Mouse (Mus musculus): ENCODE measurements around the gene Frat1. TPM values are rescaled to one million over a fixed set of nuclear protein-coding genes. Genes with fewer than 3 reads are reported as not detected.

Frat1 gene
- total and polyA plus RNA-seq, 2 experiments from 2014 or later, result 33.0 to 34.3 TPM

DNA sequence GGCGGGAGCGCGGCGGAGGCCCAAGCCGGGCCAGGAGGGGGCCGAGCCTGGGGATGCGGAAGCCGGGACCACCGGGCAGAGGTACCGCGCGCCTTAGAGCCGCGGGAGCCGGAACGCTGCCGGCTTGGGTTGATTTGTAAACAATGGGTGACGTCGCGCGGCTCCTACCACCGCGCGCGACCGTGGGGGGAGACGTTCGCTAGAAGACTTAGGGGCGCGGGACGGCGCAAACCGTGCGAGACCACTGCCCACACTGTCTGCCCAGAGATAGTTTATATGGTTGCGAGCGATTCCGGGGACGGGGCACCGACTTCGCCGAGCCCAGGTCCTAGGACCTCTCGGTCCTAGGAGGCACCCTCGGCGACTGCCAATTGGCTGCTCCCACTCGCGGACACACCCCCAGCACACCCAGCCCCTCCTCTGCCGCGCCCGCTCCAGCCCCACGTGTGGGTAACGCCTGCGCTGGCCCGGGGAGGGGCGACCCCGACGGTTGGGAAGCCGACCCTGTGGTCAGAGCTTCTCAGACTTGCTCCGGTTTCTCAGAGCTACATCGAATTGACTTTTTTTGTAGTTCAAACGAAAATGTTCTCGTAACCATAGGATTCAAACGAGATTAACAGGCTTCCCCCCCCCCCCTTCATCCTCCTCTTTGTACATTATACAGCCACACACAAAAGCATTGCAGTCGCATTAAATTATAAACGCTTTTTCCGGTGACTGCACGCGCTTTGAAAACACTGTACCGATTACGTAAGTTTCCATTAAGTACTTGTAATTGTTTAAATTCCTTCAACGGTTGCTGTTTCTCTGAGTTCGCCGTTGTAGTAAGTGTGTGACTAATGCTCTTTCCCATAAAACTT is 18.5 kb downstream of the Frat1 start, which contains the start of gene Frat2:
Gene Frat2 (minus strand): TSS at position 141 of the 860 bp plus-strand sequence.
- Histone ChIP-seq H3K9me3 (ENCODE audit: low read length) (no peaks in the 10 kb centered on the region), H3K36me3 (ENCODE audit: insufficient read depth, low read length) (no peaks in the 10 kb centered on the region), H3K9ac (replicated peaks; ENCODE audit: low read length, poor library complexity, severe bottlenecking) (peak within 1 kb of the TSS; percentile 66), H3K27me3 (ENCODE audit: insufficient read depth, low read length) (no peaks in the 10 kb centered on the region), H3K4me1 (ENCODE audit: insufficient read depth, low read length) (no peaks in the 10 kb centered on the region), H3K4me3 (ENCODE audit: low read depth, low read length) (peak within 1 kb of the TSS; percentile 67), H3K4me2 (ENCODE audit: low read depth, low read length, poor library complexity, severe bottlenecking) (peak within 1 kb of the TSS; percentile 95), H3K27ac (ENCODE audit: low read depth, low read length) (peak within 1 kb of the TSS; percentile 85)
- no peak for TF ChIP-seq CTCF (IDR thresholded peaks at IDR 0.05)
- under 1% methylated on average over 66 of the region's 72 CpGs for WGBS
- DNase-seq (ENCODE audit: low spot score) (peak; percentile 90), ATAC-seq (ENCODE audit: low FRiP score) (peak; percentile 93)

DNA sequence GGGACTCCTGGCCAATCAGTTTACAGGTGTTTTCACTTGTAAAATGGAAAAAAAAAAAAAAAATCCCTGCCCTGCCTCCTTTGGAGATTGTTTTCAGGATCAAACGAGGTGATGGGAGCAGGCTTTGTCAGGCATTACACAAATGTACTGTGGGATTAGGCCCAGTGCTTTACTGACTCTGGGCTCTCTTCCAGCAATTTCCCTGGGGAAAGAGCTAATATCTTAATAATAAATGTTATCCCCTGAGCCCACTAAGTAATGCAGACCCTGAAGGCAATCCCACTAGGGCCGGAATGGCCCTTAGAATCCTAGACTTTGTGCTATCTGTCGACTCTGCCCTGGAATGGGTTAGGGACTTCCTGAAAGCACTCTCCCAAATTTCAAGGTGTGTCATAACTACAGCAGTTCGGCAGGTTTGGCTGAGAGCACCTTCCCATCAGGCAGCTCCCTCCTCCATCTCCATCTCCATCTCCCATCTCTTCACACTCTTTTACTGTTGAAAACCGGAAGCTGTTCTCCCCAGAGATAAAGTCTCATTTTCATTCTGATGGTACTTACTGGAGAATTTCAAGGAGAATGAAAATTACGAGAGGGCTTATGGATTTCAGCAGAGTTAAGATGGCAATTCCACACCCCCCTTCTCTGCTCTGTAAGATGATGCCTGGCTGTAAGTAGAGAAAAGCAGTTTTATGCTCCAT is 20.4 kb downstream of the Frat1 start:
- DNase-seq (ENCODE audit: low spot score), result peak; percentile 18
- 12% methylated on average over 6 of the region's 6 CpGs for WGBS
- Histone ChIP-seq H3K27ac (ENCODE audit: low read depth, low read length) (0 out of 2 replicates have a peak overlapping the region, but pooled peaks have one; percentile 44), H3K4me3 (ENCODE audit: low read depth, low read length) (no peak overlapping the region), H3K9ac (replicated peaks; ENCODE audit: low read length, poor library complexity, severe bottlenecking) (no peak overlapping the region), H3K9me3 (ENCODE audit: low read length) (no peaks in the 10 kb centered on the region), H3K27me3 (ENCODE audit: insufficient read depth, low read length) (no peaks in the 10 kb centered on the region), H3K4me2 (ENCODE audit: low read depth, low read length, poor library complexity, severe bottlenecking) (no peak overlapping the region), H3K4me1 (ENCODE audit: insufficient read depth, low read length) (no peaks in the 10 kb centered on the region), H3K36me3 (ENCODE audit: insufficient read depth, low read length) (no peaks in the 10 kb centered on the region)
- no peak for TF ChIP-seq CTCF (IDR thresholded peaks at IDR 0.05)
- ATAC-seq (ENCODE audit: low FRiP score), result no peak

DNA sequence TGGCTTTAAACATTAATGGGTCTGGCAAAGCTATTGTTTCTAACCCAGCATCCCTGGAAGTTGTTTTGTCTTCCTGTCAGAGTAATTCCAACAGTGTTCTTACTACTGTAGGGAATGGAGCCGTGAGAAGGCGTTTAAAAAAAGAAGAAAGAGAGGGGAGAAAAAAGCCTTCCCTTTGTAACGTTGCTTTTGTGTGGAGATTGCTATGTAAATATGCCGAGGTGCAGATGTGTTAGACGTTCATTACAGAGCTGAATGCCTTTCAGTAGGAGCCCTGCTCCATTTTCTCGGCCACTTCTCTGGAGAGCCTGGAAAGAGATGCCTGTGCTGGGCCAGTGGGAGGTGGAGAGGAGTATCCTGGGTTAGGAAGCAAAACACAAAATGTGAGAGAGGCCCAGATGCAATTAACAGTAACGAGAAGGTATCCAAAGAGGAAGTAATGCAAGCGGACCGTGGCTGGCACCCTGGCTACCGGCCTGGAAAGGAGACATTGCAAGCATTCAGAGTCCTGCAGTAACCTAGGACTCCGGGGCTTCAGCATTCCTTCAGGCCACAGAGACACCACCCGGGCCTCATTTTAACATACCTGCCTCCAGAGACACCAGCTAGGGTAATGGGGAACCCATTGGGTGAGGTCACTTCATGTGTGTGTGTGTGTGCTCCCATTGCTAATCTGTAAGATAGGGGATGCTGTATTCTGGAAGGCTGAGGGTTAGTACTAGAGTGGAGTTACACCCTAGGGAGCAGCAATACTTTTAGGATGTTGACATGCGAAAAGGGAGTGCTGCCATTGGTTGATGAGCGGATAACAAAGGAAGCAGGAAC is 21.2 kb downstream of the Frat1 start:
- no peaks in the 10 kb centered on the region for H3K27me3 ChIP-seq (ENCODE audit: insufficient read depth, low read length)
- H3K9ac ChIP-seq (replicated peaks; ENCODE audit: low read length, poor library complexity, severe bottlenecking), result no peak overlapping the region
- H3K4me1 ChIP-seq (ENCODE audit: insufficient read depth, low read length), result no peaks in the 10 kb centered on the region
- TF ChIP-seq CTCF (IDR thresholded peaks at IDR 0.05), result no peak
- DNase-seq (ENCODE audit: low spot score) (no peak), ATAC-seq (ENCODE audit: low FRiP score) (no peak)
- no peak overlapping the region for H3K4me2 ChIP-seq (ENCODE audit: low read depth, low read length, poor library complexity, severe bottlenecking)
- whole genome bisulfite sequencing, result 16% methylated on average over 14 of the region's 14 CpGs
- H3K27ac ChIP-seq (ENCODE audit: low read depth, low read length), result peak overlapping the region; percentile 44; the same call in 1 of the 2 replicates
- no peak overlapping the region for H3K4me3 ChIP-seq (ENCODE audit: low read depth, low read length)
- H3K9me3 ChIP-seq (ENCODE audit: low read length), result no peaks in the 10 kb centered on the region
- H3K36me3 ChIP-seq (ENCODE audit: insufficient read depth, low read length), result no peaks in the 10 kb centered on the region

DNA sequence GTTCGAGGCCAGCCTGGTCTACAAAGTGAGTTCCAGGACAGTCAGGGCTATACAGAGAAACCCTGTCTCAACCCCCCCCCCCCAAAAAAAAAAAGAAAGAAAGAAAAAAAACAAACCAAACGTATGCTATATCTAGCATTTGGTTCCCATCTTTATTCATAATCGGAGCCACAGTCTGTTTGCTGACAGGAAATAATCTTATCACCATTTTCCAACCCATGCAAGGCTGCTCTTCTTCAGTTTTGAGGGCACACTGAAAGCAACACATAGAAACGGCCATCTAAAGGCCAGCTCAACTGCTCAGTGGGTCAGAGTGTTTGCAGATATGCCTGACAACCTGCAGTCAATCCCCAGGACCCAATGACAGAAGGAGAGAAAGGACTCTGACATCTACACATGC is 22.7 kb downstream of the Frat1 start:
- WGBS, result 86% methylated on average over 4 of the region's 4 CpGs
- TF ChIP-seq CTCF (IDR thresholded peaks at IDR 0.05), result no peak
- DNase-seq (ENCODE audit: low spot score), result no peak
- Histone ChIP-seq H3K27me3 (ENCODE audit: insufficient read depth, low read length) (no peaks in the 10 kb centered on the region), H3K9me3 (ENCODE audit: low read length) (no peaks in the 10 kb centered on the region), H3K4me1 (ENCODE audit: insufficient read depth, low read length) (no peaks in the 10 kb centered on the region), H3K9ac (replicated peaks; ENCODE audit: low read length, poor library complexity, severe bottlenecking) (no peak overlapping the region), H3K4me3 (ENCODE audit: low read depth, low read length) (no peak overlapping the region), H3K27ac (ENCODE audit: low read depth, low read length) (no peak overlapping the region), H3K36me3 (ENCODE audit: insufficient read depth, low read length) (no peaks in the 10 kb centered on the region), H3K4me2 (ENCODE audit: low read depth, low read length, poor library complexity, severe bottlenecking) (no peak overlapping the region)
- ATAC-seq (ENCODE audit: low FRiP score), result no peak

DNA sequence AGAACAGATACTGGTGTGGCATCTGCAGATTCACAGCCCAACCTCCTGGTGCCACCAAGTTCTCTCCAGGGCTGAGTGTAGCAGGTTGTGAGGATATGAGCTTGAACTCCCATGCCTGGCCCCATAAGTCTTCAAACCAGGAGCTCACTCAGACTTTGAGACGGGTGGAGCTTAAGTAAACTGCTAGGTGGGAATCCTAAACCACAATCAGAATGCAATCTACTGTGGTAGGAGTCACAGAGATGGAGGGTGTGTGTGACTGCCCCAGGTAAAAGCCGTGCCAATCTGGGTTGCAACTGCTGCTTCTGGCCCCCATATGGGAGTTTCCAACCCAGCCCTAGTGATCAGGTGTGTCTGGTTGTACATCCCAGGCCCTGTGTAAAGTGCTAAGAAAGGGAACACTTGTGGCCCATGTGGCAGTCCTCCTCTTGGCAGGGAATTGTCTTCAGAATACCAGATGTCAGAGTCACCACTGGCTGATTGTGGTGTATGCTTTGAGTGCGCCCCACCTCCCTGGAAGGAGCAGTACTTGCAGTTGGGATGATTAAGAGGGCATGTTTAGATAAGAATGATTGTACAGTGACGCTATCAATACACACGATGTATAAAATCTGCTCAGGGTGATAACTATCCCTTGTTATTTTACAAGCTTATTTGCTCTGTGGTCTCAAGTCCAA is 27.5 kb downstream of the Frat1 start:
- TF ChIP-seq CTCF (IDR thresholded peaks at IDR 0.05), result no peak
- H3K9me3 ChIP-seq (ENCODE audit: low read length), result no peaks in the 10 kb centered on the region
- peaks cover 12% of the 10 kb centered on the region; the same call in 1 of the 2 replicates for H3K36me3 ChIP-seq (ENCODE audit: insufficient read depth, low read length)
- no peak overlapping the region for H3K4me3 ChIP-seq (ENCODE audit: low read depth, low read length)
- no peak for ATAC-seq (ENCODE audit: low FRiP score)
- 90% methylated on average over 5 of the region's 5 CpGs for WGBS
- H3K4me2 ChIP-seq (ENCODE audit: low read depth, low read length, poor library complexity, severe bottlenecking), result no peak overlapping the region
- no peak overlapping the region for H3K27ac ChIP-seq (ENCODE audit: low read depth, low read length)
- H3K4me1 ChIP-seq (ENCODE audit: insufficient read depth, low read length), result no peaks in the 10 kb centered on the region
- DNase-seq (ENCODE audit: low spot score), result no peak
- H3K27me3 ChIP-seq (ENCODE audit: insufficient read depth, low read length), result no peaks in the 10 kb centered on the region
- H3K9ac ChIP-seq (replicated peaks; ENCODE audit: low read length, poor library complexity, severe bottlenecking), result no peak overlapping the region
